Mouse (Mus musculus) spleen, postnatal 4 days (tissue): ENCODE measurements around the gene Fam135a.
A peak's percentile ranks its signal among the peaks of the same experiment; 100 is the strongest.

Experiments
- DNase-seq, 2 experiments: peaks; one replicate each; pipeline ENCODE4 v3.0.0; 2022; ENCODE audit warnings: low spot score in 2 of 2

Fam135a gene

DNA sequence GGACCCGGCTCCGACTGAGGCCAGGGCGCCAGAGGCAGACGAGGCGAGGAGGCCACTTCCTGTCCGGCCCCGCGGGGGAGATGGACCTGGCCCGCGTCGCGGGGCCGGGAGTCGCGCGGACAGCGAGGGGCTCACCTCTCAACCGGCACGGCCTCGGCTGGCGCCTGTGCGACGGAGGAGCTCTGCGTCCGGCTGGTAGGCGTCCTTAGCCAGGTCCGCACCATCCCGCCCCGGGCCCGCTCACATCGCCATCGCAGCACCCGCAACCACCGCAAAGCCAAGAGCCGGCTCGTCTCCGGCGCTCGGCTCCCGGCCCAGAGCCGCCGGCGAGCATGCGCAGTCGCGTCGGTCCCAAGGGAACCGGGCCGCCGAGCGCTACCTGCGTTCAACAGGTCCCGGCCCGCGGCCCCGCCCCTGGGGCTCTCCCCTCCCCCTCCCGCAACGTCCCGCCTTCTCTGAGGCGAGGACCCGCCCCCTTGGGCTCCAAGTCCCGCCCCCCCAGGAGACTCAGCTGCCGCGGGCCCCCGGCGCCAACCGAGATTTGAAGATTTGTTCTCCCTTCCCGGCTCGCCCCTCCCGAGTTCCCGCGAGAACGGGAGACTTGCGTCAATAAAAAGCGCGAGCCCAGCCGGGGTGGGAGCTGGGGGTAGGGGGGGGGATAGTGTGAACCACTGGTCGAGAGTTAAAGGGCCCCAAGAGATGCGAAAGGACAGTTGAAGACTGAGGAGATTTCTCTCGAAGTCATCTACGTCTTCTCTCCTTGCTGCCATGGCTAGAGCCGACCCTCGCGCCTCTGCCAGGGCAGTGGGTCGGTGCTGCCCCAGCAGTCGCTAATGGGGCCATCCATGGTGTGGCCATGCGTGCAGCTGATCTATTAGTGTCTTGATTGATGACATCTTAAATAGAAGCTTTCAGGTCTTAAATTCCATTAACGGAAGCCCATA, at the start of gene Fam135a:
Gene Fam135a, minus strand, starts transcription at position 416 of the 944 bp plus-strand sequence.
- peak; percentile 67 to 80 for DNase-seq

DNA sequence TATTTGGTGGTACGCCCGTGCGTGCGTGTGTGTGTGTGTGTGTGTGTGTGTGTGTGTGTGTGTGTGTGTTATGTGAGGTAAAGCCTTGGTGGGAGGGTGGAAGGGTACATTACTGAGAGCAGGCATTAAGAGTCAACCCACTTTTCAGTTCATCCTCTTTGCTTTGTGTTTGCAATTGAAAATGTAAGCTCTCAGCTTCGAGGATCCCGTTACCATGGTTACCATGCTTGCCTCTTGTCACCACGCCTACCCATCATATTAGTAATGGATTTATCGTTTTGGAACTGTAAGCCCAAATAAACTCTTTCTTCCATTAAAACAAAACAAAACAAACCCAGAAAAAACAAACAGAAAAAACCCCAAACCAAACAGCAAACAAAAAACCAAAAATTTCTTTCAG, 43.4 kb upstream of the Fam135a start:
- no peak for DNase-seq

DNA sequence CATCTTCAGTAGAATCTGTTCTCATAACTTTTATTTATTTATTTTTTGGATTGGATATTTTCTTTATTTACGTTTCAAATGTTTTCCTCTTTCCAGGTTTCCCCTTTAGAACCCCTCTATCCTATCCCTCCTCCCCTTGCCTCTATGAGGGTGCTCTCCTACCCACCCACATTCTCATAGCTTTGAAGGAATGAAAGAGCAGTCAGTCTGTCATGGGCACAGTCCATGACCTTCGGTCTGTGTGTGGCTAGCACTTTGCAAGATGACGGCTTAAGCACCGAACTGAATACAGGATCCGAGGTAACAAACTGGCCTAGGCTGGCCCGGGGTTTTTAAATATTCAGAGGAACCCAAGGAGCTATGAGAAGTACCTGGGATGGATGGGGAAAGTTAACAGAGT, 40.4 kb upstream of the Fam135a start:
- DNase-seq = no peak

DNA sequence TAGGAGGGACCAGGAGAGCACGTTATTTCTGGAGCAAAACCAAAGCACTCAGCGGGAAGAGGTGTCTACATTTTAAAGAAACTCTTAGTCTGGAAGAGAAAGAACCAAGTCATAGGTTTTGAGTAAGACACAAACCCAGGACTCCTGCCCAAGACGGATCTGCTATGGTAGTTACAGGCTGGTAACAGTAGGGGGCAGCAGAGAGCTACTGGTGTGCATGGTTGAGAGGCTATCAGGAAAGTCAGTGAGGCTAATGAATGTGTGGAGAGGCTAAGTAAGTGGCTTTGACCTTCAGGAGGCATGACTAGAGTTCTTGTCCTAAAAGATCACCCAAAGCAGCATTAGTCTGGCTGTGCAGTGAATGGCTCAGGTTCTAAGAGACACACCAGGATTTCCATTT, 37.0 kb upstream of the Fam135a start:
- DNase-seq = peak; percentile 20 to 69

DNA sequence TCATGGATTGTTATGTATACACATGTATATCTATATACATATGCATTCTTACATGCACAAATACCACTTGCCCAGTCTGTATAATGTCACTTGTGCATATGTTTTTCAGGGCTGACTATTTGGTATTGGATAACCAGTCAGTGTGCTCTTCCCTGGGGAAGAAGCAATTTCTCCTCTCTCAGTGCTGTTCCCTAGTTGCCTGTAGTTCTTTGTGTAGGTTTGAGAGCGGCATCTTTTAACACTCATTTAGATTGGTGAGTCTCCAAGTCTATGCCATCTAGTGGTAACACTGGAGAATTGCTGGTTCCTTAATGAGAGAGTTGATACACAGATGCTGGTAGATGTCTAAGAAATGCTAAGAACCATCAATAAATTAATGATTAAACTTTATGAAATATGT, 34.7 kb upstream of the Fam135a start:
- no peak for DNase-seq

DNA sequence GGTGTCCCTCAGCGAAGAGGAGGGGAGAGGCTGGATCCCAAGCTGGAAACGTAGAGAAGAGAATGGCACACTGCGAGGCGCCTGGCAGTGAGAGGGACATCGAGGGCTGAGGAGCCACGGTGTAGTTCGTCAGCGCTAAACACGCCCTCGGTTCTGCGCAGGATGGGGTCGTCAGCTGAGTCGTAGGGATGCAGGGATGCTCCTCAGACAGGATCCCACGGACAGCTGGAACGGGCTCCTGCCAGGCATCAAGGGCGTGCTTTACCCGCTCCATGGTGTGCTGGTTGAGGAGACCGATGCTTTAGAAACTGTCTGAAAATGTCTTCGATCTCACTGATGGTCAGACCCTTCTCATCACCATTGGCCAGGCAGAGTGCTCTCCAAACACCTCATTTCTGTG, 33.7 kb upstream of the Fam135a start:
- no peak for DNase-seq

DNA sequence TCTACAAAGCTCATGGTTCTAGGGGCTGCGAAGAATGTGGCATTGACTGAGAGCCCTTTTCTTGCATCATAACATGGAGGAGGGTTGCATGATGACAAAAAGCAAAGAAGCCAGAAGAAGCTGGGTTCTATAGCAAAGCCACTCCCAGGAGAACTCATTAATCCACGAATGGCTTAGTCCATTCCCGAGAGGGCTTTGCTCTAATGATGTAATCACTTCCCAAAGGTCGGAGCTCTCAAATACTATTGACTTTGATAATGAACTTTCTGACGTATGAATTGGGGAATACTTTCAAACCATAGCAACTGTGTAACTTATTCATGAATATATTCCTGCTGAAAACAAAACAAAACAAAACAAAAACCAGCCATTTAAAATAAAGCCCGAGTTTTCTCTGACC, 27.7 kb upstream of the Fam135a start:
- no peak for DNase-seq

DNA sequence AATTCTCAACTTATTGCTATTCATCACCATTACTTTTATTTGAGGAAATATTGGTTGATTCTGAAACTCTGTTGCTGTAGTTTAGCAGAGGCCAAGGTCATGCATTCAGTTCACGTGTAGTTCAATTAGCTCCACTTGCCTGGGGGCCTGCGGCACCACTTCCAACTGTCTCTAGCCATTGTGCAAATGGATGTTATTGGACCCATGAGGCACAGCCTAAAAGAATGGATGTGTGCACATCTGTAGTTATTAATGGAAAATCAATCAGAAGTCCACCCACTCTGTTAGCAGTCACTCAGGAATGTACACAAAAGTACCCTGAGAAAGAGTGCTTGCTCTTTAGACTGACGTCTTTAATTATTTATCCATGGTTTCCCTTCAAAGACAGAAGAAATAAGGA, 24.5 kb upstream of the Fam135a start:
- DNase-seq = no peak

DNA sequence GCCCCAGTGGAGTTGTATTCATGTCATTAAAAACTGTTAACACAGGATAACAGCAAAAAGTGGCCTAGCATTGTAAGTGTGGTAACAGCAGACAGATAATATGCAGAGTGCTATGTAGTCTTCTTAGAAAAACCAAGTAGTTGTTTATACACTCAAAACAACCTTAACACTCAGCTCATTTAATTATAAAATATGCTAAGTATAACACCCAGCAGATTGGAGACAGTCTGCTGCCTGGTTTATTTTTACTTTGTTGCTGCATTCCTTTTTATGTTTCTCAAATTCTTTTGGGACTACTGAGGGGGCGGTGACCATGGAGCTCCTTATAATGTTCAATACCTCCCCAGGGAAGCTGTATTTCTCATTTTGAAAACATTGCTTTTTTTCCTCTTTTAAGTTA, 22.4 kb upstream of the Fam135a start:
- no peak for DNase-seq

DNA sequence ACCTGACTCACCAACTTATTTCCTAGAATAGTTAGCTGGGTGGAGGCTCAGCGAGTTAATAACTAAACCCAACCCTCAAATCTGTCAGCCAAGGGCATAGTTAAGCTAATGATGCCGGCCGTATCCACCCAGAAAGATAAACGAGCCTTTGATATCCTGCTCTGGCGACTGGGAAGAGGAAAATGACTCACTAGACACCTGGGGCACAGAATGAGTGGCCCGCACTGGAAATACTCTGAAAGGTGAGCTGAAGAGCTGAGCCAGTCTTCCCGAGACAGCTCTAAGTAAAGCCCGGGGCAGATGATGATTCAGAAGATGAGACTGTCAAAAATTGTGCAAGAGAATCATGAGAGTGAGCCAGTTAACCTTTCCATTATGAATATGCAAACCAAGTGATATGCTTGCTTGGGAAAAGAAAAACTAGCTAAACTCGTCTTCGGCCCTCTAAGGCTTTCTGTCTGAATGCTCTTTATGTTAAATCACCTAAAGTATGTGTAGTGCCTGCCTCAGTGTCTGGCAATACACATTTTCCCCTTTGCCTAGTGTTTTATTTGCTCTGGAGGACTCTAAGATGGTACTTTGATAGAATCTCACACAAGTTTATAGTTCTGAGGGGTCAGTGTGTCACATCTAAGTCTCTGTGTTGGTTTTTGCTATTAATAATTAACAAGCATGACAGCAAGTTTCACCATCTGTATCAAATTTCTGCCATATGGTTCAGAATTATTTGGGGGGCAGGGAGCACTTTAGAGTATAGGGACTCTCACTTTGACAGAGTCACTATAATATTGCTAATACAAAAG, 8.0 kb upstream of the Fam135a start:
- DNase-seq = no peak

DNA sequence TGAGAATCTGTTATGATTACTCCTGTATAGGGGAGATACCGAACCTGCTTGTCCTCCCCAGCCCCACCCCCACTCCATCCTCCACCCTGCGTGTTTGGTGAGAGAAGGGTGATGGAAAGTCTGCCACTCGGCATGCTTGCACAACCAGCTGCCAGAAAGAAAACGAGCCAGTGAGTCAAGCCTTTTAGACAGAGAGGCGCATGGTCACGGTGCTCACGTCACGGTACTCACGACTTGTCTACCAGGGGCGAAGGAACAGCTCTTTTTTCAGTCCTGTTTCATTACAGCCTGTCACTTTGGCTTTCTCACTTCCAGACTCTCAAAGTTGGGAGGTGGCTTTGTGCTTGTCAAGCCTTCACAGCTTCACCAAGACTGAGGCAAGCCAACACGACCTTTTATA, 7.2 kb upstream of the Fam135a start:
- DNase-seq = no peak

DNA sequence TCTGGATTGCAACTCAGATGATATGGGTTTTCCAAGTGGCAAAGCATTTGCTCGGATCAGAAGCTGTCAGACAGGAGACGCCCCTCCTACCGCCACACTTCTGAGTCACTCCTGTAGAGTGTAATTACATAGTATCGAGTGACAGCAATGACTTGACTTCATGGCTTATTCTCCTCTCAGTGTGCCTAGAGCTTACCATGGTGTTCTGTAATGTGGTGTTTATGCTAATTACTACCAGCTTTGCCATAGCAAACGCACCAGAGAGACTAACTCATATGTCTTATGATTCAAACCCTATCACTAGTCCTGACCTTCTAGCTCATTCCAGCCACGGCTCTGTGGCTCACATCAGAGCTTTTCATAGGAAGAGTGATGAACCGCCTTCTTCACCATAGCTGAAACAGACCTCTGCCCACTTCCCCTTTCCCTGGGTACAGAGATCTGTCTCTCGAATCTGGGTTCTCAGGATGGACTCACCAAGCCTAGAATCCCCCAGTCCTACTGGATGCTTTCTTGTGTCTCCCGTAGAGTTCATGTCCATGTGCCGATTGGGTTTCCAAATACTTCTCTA, 2.5 kb upstream of the Fam135a start:
- DNase-seq = no peak

DNA sequence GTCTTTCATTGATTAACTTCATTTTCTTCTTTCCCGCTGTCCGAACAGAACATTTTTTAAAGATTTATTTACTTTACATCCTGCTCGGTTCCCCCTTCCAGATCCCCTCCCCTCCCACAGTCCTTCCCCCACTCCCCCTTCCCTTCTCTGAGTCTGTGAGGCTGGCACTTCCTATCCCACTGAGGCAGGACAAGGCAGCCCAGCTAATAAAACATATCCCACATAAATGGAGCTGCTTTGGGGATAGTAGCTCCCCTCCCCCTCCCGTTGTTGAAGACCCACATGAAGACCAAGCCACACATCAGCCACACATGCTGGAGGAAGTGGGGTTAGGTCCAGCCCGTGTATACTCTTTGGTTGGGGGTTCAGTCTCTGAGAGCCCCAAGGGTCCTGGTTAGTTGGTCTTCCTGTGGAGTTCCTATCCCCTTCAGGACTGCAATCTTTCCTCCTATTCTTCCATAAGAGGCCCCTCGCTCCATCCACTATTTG, 773 bp upstream of the Fam135a start:
- DNase-seq = no peak

DNA sequence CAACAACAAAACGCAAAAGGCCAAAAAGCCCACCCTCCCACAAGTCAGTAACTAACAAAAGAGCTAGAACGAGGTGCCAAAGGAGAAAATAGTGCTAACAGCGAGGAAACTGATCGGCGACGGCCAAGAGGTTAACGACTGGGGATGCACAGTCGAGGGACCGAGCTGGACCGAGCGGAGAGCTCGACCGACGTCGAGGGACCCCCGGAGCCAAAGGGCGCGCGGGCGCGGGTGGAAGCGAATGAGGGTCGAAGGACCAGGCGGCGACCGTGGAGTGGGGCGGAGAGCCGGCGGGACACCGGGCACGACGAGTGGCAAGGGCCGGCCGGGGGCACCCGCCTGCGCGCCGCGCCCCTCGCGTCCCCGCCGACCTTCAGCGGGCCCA, 608 bp downstream of the Fam135a start:
- DNase-seq = peak in 1 of 2 experiments; percentile 65

DNA sequence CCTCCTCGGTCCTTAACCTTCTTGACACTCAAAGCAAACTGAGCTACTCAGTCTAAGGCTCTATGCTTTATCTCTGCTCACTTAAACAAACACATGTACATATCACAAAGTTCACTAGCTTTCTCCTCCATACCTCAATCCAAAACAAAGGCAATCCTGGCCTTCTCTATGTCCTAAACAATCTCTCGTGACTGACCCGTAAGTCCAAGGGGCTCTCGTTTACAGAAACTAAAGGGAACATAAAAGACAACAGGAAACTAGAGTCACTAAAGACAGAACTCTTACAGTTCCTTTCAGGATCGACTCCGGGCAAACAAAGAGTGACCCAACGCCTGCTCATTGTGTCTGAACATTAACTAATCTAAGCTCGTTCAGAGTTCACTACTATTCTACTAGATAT, 2.6 kb downstream of the Fam135a start:
- no peak for DNase-seq

DNA sequence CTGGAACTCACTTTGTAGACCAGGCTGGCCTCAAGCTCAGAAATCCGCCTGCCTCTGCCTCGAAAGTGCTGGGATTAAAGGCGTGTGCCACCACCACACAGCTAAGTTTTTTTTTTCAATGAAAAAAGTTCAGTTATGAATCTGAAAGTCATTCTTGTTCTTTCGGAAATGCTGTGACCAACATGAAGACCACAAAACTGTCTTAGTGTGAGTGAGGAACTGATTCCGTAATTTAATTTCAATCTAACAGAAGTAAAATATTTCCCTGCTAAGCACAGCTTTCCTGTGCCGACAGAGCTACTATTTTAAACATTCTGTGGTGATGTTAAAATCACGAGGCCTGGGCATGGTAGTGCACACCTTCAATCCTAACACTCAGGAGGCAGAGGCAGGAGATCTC, 7.7 kb downstream of the Fam135a start:
- DNase-seq = no peak

DNA sequence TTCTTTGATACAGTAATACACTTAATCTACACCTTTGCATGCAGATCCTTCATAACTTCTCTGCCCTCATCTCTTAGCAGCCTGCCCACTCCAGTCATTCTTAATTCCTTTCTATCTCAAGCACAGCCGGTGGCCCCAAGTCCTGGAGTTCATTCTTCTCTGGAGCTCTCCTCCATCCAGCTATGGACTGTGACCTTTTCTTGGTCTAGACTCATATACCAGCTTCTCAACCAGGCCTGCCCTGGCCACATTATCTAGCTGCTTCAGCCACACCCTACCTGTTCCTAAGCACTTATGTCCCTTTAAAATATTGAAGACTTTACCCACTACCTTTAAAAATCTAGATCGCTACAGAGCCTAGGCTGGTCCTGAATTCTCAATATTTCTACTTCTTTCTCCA, 9.5 kb downstream of the Fam135a start:
- no peak for DNase-seq

DNA sequence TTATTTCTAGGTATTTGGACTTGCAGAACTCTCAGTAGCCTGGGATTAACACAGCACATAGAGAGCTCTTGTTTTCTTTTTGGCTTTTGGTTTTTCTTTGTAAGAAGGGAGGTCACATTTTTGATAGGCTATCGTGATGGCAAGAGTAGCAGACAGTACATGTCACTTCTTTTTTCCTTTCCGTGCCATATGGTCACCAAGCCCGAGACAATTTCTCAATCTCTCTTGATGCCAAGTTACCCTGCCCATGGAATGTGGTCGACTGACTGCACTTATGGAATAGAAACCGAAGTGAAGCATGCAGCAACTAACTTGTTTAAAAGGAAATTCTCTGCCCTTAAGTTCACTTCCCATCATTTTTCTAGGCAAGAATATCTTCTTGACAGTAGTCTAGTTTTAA, 10.0 kb downstream of the Fam135a start:
- no peak for DNase-seq

DNA sequence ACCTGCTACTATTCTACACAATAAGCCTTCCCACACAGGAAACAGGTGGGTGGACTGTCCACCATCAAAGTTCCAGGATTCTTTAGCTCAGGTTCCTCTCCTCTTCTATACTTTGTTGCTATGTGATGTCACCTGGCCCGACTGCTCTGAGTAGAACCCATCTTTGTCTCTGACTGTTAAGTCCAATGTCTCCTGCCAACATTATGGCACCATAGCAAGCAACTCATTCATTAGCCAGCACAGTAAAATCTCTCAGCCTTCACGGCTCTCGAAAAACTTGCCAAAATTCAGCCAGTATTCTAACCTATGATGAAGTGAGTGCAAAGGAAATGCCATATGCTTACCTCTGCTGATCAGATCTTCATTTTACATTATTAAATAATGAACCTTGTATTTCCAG, 14.0 kb downstream of the Fam135a start:
- no peak for DNase-seq

DNA sequence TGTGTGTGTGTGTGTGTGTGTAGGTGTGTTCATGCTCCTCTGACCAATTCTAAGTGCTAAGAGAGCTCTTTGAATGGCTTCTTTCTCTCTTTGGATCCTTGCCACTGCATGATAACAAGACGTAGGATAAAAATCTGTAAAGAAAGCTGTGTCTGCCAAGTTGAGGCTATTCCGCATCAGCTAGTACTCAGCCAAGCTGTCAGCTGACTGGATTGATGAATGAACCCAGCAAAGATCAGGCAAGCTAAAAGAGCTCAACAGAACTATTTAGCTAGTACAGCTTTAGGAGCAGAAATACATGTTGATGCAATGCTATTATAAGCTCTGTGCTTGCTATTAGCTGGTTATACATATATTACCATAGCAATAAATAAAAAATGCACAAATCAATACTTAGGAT, 25.7 kb downstream of the Fam135a start:
- no peak for DNase-seq

DNA sequence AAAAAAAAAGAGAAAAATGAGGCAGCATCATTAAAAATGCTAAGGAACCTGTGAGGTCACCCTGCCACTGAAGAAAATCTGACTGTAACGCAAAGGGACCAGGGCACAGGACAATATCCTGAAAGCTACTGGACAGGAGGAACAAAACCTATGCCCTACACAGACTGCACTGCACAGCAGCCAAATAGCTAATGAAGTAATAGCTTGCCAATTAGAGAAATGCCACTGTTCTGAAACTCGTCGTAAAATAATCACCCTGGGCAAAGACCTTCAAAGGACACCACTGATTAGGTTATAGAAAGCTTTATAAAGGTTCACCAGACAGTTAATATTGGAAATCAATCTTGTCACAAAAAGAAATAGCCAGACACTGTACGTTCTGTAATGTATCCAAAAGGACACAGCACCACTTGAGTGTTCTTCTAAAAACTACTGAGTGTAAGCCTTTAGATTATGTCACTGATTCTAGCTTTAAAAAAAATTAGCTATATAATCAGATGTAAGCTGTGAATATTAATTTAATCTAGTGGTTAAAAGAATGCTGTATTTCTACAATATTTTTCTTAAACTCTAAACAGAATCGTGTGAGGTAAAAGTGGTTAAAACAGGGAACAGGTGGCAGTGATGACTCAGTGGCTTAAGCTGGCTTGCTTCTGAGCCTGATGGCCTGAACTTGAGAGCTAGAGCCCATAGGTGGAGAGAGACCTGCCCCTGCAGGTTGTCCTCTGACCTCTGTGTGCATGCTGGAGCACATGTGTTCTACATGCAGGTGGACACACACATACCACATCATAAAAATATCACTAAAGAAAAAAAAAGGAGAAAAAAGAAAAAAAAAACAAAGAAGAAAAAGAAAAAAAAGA, 26.5 kb downstream of the Fam135a start:
- DNase-seq = no peak

DNA sequence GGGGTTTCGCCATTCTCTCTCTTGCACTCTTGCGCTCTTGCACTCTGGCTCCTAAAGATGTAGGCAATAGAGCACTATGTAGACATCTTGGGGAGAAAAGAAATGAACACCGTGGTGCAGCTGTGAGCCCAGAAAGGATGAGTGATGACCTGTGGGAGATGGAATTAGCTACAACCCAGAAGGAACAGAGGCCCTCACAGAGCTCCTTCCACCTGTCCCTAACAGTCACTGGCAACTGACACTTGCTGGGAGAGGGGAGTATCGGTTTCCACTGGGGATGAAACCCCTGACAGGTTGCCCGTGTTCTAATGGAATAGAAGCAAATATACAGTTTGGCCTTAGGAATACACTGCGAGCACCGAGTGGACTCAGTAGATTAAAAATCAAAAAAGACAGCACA, 31.3 kb downstream of the Fam135a start:
- no peak for DNase-seq
